Mouse (Mus musculus) heart, embryonic 16.5 days (tissue): ENCODE measurements around the gene Ceacam20. TPM values are rescaled to one million over a fixed set of nuclear protein-coding genes. Genes with fewer than 3 reads are reported as not detected.
A peak's percentile ranks its signal among the peaks of the same experiment; 100 is the strongest.
"Not testable (repeated sequence)": the region's sequence is repeated elsewhere in the genome, so short reads cannot be mapped to it uniquely, and the experiment has no call there.

Experiments
- ATAC-seq: fragments of 200-750 bp; cut with Nextera tagmentation; replicated peaks from 2 replicates; pipeline ENCODE4 v1.8.0; 2017; ENCODE audit warnings: moderate number of reproducible peaks; ENCODE audit not compliant: insufficient read depth, low FRiP score; ENCODE audit errors: extremely low read depth
- H3K27ac ChIP-seq: fragments of 300-500 bp; sonication (generic); 2 replicates; pipeline ENCODE4 v1.5.1; 2014; ENCODE audit warnings: mild to moderate bottlenecking, low read length, control low read depth, moderate library complexity
- H3K27me3 ChIP-seq: fragments of 300-500 bp; sonication (generic); 2 replicates; pipeline ENCODE4 v1.6.1; 2014; ENCODE audit warnings: low read length, mixed read lengths; ENCODE audit not compliant: control insufficient read depth, insufficient read depth
- H3K36me3 ChIP-seq: fragments of 300-500 bp; sonication (generic); 2 replicates; pipeline ENCODE4 v1.6.1; 2014; ENCODE audit not compliant: control insufficient read depth, insufficient read depth
- H3K4me1 ChIP-seq: fragments of 300-500 bp; sonication (generic); 2 replicates; pipeline ENCODE4 v1.6.1; 2014; ENCODE audit warnings: low read length, mixed read lengths; ENCODE audit not compliant: control insufficient read depth, insufficient read depth
- H3K4me2 ChIP-seq: fragments of 300-500 bp; sonication (generic); 2 replicates; pipeline ENCODE4 v1.6.1; 2014; ENCODE audit warnings: low read depth, mild to moderate bottlenecking, control low read depth, low read length
- H3K4me3 ChIP-seq: fragments of 300-500 bp; sonication (generic); 2 replicates; pipeline ENCODE4 v1.5.1; 2014; ENCODE audit warnings: mild to moderate bottlenecking, control low read depth, low read length
- H3K9ac ChIP-seq: fragments of 300-500 bp; sonication (generic); 2 replicates; pipeline ENCODE4 v1.6.1; 2014; ENCODE audit warnings: low read length, control low read depth
- H3K9me3 ChIP-seq: fragments of 300-500 bp; sonication (generic); replicated peaks from 2 replicates; pipeline ENCODE4 v1.6.1; 2016; ENCODE audit warnings: low read length; ENCODE audit not compliant: control insufficient read depth
- WGBS: fragments of 180-500 bp; shearing (Covaris S2); extraction: QIAGEN DNeasy Blood & Tissue Kit; methylation state at CpG from one replicate; pipeline ENCODE4 v1.1.7; 2014; 5-methylcytosine and 5-hydroxymethylcytosine counted together
- polyA plus RNA-seq: library from polyadenylated mRNA; unstranded; fragments of >200 nt; fragmentation: Nextera tagmentation; extraction: Ambion mirVana; gene quantifications from 2 replicates; pipeline ENCODE4 v1.2.1, GENCODE M21; 2015

Gene Ceacam20
- polyA plus RNA-seq, 1 experiment from 2014 or later = 0.11 TPM

DNA sequence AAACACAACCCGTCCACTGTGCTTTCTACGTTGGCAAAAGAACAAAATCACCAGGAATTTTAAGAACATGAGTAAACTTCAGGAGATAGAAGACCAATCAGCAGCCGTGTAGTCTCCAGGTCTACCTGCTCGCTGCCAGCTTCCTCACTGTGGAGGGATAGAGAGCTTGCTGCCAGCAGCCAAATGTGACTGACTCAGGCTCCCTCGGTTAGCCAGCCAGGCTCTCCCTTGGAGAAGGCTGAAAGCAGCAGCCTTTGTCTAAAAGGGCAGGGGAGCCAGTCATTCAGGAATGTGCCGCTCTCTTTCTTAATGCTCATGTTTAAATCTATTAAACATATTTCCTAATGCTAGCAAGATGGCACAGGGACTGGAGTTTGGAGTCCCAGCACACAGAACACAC lies 34.7 kb upstream of the Ceacam20 start:
- not testable (repeated sequence) for H3K9me3 ChIP-seq, H3K27me3 ChIP-seq
- WGBS = 69% methylated on average over 6 of the region's 6 CpGs

DNA sequence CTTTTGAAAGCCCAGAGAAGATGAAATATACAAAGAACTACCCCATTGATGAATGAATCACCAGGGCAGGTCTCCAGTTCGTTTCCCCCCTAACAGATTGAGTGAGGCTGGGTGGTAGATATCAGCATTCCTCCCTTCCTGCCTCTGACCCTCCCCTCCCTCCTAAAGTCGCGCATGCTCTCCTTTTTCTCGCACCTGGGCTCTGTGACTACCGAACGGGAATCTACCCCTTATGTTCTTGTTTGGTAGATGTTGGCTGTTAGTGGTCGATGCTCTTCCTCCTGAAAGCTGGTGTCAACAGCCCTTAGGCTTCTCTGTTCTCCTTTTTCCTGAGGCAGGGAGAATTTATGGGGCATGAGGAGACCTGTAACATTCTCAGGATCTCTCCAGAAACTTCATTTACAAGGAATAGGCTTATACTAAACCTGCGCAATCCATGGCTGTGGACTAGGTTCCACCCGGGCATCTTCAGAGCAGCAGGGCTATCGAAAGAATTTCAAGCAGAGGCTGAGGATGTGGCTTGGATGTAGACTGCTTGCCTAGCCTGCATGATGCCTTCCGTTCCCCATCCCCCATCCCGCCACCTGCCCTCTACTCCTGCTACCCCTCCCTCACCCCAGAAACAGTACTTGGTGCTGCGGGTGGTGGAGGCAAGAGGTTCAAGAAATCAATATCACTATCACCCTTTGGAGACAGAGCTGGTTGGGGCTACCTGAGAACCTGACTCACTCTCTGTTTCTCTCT lies 32.9 kb upstream of the Ceacam20 start:
- no peak for ATAC-seq
- H3K27ac ChIP-seq = peak overlapping the region; percentile 2; the same call in 1 of the 2 replicates
- no peaks in the 10 kb centered on the region for H3K36me3 ChIP-seq
- peak overlapping the region; percentile 70 for H3K4me2 ChIP-seq
- WGBS = 19% methylated on average over 13 of the region's 13 CpGs
- no peaks in the 10 kb centered on the region for H3K9me3 ChIP-seq
- no peaks in the 10 kb centered on the region for H3K27me3 ChIP-seq
- peaks cover 30% of the 10 kb centered on the region for H3K4me1 ChIP-seq
- H3K4me3 ChIP-seq = no peak overlapping the region
- H3K9ac ChIP-seq = no peak overlapping the region

More for the DNA sequence above, 34.7 kb upstream of the Ceacam20 start:
- not testable (repeated sequence) for H3K9ac ChIP-seq, H3K4me2 ChIP-seq, H3K4me3 ChIP-seq, H3K27ac ChIP-seq, ATAC-seq, H3K36me3 ChIP-seq
- H3K4me1 ChIP-seq = peaks cover 26% of the 10 kb centered on the region

DNA sequence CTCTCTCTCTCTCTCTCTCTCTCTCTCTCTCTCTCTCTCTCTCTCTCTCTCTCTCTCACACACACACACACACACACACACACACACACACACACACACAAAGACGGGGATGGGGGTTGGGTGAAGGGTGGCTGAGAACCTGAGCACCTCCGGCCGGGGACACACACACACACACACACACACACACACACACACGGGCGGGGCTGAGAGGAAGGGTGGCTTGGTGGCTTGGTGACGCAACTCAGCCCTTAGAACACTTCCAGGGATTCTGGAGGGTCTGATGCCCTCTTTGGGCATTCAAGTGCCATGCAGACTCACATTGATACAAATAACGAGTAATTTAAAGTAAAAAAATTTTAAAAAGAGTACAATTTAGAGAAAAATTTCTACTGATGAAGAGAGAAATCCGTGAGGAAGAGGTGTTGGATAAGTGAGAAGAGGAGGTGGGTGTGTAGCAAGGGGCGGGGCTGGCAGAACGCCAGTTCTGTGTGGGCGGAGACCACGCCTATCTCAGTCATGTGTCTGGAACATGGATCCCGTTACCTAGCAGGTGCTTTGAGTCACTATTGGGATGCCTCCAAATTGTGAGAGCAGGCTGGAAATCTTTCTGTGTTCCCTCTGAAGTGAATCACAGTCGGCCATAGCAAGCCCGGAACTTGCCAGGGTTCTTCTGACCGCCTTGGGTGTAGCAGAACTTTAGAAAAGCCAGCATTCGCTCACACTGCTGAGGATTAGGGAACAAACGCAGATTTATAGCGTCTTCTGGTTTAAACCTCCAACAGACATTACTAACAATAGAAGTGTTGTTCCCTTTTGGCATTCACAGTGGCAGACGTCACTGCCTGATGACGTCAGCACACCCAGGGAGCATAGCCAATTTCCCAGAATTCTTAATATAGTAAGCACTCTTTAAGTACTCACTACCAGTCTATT lies 32.1 kb upstream of the Ceacam20 start:
- H3K4me2 ChIP-seq = peak overlapping the region; percentile 70
- WGBS = 17% methylated on average over 21 of the region's 21 CpGs
- H3K9ac ChIP-seq = peak overlapping the region; percentile 60
- no peaks in the 10 kb centered on the region for H3K9me3 ChIP-seq
- H3K4me3 ChIP-seq = peak overlapping the region; percentile 34
- ATAC-seq = peak; percentile 72
- H3K4me1 ChIP-seq = peaks cover 33% of the 10 kb centered on the region
- H3K27me3 ChIP-seq = 0 out of 2 replicates have a peak, but pooled peaks cover 2% of the 10 kb centered on the region
- H3K27ac ChIP-seq = peak overlapping the region; percentile 93
- H3K36me3 ChIP-seq = no peaks in the 10 kb centered on the region

DNA sequence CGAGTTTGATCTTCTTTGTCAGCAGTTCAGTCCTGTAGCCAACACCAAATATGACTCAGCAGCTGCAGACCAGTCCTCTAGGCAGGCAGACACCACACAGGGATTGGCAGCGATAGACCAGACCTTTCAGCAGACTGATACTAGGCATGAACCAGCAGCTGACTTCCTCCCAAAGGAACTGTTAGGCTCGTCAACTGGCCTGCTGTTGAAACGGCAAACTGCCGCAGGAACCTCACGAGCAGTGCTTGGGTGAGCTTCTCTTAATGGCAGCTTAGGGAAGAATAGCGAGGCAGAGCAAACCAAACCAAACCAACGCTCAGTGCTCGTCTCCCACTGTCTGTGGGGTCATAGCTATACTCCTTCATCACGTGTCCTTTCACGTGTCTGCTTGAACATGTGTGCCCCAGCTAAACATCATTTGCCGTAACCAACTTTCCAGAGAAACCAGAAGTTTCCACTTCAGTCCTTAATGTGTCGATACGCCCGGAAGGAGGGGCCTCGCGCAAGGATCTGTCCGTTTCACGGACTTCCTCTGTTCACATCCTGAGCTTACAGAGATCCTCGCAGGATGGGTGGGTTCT lies 30.0 kb upstream of the Ceacam20 start:
- WGBS = 49% methylated on average over 20 of the region's 20 CpGs

DNA sequence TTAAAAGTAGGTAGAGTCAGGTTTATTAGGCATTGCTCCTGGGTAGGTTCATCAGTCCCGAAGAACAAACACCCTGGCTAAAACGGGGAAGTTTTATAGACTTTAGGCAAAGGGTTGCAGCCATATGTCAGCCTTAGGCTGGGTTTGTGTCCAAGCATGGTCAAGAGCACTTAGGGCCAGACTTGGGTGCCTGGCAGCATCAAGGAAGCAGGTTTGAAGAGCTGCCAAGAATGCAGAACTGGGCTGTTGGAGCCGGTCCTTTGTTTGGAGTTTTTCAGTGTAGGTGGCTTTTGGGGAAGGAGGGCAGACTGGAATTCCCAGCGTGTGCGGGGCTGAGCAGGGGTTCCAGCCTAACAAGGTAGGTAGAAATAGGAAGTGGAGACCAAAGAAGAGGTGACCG lies 29.3 kb upstream of the Ceacam20 start:
- Histone ChIP-seq H3K9ac (no peak overlapping the region), H3K27ac (peak overlapping the region; percentile 66), H3K4me2 (no peak overlapping the region), H3K4me3 (no peak overlapping the region), H3K36me3 (no peaks in the 10 kb centered on the region), H3K4me1 (peaks cover 46% of the 10 kb centered on the region), H3K9me3 (no peaks in the 10 kb centered on the region), H3K27me3 (0 out of 2 replicates have a peak, but pooled peaks cover 2% of the 10 kb centered on the region)
- 54% methylated on average over 6 of the region's 6 CpGs for WGBS
- ATAC-seq = no peak

More for the DNA sequence above, 30.0 kb upstream of the Ceacam20 start:
- H3K9me3 ChIP-seq = no peaks in the 10 kb centered on the region
- peak overlapping the region; percentile 12; the same call in 1 of the 2 replicates for H3K9ac ChIP-seq
- no peak for ATAC-seq
- peak overlapping the region; percentile 66 for H3K27ac ChIP-seq
- H3K4me3 ChIP-seq = no peak overlapping the region
- H3K4me1 ChIP-seq = peaks cover 39% of the 10 kb centered on the region
- no peaks in the 10 kb centered on the region for H3K36me3 ChIP-seq
- 0 out of 2 replicates have a peak, but pooled peaks cover 2% of the 10 kb centered on the region for H3K27me3 ChIP-seq
- H3K4me2 ChIP-seq = peak overlapping the region; percentile 34; the same call in 1 of the 2 replicates

DNA sequence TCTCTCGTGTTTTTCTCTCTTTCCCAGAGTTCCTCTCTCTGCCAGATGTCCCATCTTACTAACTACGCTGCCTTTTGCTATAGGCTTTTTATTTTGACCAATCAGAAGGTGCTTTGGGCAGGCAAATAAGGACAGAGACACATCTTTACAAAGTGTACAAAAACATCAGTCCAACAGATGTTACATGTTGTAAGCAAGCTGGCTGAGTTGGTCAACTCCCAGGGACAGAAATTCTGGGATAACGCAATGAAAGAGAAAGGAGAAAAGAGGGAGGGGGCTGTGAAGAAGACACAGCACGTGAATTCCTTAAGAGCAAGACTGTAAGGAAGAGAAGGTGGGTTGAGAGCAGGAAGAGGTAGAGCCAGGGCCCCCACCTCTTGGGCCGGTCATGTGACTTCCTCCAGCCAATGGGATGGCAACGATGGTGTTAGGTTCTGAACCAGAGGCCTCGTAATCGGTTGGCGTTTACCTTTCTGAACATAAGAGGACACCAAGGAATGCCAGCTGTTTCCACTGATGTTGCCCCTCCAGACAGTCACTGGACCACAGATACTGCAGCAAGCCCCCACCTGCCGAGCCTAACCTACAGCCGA lies 27.9 kb upstream of the Ceacam20 start:
- no peaks in the 10 kb centered on the region for H3K36me3 ChIP-seq
- H3K27ac ChIP-seq = no peak overlapping the region; the same call in 1 of the 2 replicates
- 0 out of 2 replicates have a peak, but pooled peaks cover 2% of the 10 kb centered on the region for H3K27me3 ChIP-seq
- no peak overlapping the region for H3K4me2 ChIP-seq
- no peak for ATAC-seq
- H3K9me3 ChIP-seq = no peaks in the 10 kb centered on the region
- no peak overlapping the region for H3K4me3 ChIP-seq
- WGBS = 74% methylated on average over 11 of the region's 11 CpGs
- no peak overlapping the region for H3K9ac ChIP-seq
- peaks cover 43% of the 10 kb centered on the region for H3K4me1 ChIP-seq

DNA sequence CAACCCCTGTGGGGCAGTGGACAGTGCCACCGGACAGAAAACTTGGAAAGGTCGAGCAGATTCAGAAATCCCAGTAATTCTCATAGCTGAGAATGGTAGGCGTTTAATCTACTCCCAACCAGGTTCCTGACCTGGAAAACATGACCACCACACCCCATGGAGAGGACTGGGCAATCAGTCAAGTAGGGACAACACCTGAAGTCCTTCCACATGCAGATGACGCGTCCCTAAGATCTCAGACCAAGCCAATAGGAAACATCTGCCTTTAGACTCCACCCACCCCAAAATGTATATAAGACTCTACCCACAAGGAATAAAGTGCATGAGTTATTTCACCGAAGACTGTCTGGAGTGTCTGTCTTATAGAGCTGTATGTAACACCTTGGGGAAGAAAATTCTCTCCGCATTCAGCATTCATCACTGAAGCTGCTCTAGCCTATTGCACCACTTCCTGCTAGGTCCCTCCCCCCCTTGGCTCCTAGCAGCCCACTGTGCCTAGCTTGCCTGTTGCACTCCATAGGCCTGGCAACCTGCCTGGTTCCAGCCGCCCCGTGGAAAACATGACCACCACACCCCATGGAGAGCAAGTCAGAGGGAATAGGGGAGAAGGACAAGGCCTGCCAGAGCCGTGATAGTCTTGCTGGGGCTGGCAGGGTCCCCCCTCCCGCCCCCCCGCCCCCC lies 25.5 kb upstream of the Ceacam20 start:
- H3K27me3 ChIP-seq = 0 out of 2 replicates have a peak, but pooled peaks cover 2% of the 10 kb centered on the region
- WGBS = 39% methylated on average over 11 of the region's 12 CpGs
- H3K27ac ChIP-seq = peak overlapping the region; percentile 83
- H3K4me3 ChIP-seq = no peak overlapping the region
- peak; percentile 81 for ATAC-seq
- H3K36me3 ChIP-seq = no peaks in the 10 kb centered on the region
- H3K9me3 ChIP-seq = no peaks in the 10 kb centered on the region
- H3K9ac ChIP-seq = no peak overlapping the region
- peaks cover 30% of the 10 kb centered on the region for H3K4me1 ChIP-seq
- H3K4me2 ChIP-seq = peak overlapping the region; percentile 39; the same call in 1 of the 2 replicates

DNA sequence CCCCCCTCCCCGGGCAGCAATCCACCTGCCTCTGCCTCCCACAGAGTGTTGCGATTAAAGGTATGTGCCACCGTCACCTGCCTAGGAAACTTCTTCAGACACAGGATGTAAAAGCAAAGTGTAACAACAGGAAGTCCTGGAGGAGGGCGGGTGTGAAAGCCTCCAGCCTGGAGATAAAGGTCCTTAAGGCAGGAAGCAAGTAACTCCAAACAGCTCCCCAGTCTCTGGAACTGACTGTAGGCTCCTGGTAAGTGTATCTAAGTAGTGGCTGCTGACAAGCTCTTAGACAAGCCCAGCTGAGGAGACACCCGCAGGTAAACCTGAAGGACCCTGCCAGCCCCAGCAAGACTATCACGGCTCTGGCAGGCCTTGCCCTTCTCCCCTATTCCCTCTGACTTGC lies 25.0 kb upstream of the Ceacam20 start:
- peak; percentile 50 for ATAC-seq
- no peak overlapping the region for H3K4me3 ChIP-seq
- peak overlapping the region; percentile 45; the same call in 1 of the 2 replicates for H3K9ac ChIP-seq
- no peaks in the 10 kb centered on the region for H3K9me3 ChIP-seq
- peaks cover 26% of the 10 kb centered on the region for H3K4me1 ChIP-seq
- WGBS = 5% methylated on average over 5 of the region's 6 CpGs
- H3K27ac ChIP-seq = peak overlapping the region; percentile 83
- no peaks in the 10 kb centered on the region for H3K36me3 ChIP-seq
- 0 out of 2 replicates have a peak, but pooled peaks cover 2% of the 10 kb centered on the region for H3K27me3 ChIP-seq
- peak overlapping the region; percentile 39; the same call in 1 of the 2 replicates for H3K4me2 ChIP-seq
